Mouse (Mus musculus) lung, adult 2 months (tissue): ENCODE measurements around the gene Thada.

Source experiments
- CTCF ChIP-seq: fragments of 200-500 bp; IDR thresholded peaks from 2 replicates; pipeline ENCODE4 v1.5.1; 2011; ENCODE audit warnings: mild to moderate bottlenecking, low read length, control low read depth; ENCODE audit not compliant: insufficient read depth
- POLR2A ChIP-seq: fragments of 200-500 bp; IDR thresholded peaks from 2 replicates; pipeline ENCODE4 v1.6.1; 2011; ENCODE audit warnings: low read depth, mild to moderate bottlenecking, control low read depth, low read length, borderline replicate concordance; ENCODE audit errors: extremely low read depth

- no peak for TF ChIP-seq CTCF
- TF ChIP-seq POLR2A: no peak
Measured at GRCm38 (mm10) chr17:84255841-84256240, 210.2 kb downstream of the Thada start.
